Mouse (Mus musculus) liver, adult 2 months (tissue): Measurements from ENCODE around the gene Ifi27l2b. TPM values are rescaled to one million over a fixed set of nuclear protein-coding genes. Genes with fewer than 3 reads are reported as not detected.
A peak's percentile ranks its signal among the peaks of the same experiment; 100 is the strongest.
"Not testable (repeated sequence)": the region's sequence is repeated elsewhere in the genome, so short reads cannot be mapped to it uniquely, and the experiment has no call there.

Experiments used
- DNase-seq: peaks from one replicate; pipeline ENCODE4 v3.0.0-alpha.2; 2011; ENCODE audit warnings: low read depth, low spot score; ENCODE audit errors: extremely low read depth
- H3K27ac ChIP-seq: fragments of 200-500 bp; replicated peaks from 2 replicates; pipeline ENCODE4 v1.5.1; 2012; ENCODE audit warnings: low read depth, mild to moderate bottlenecking, control low read depth, inconsistent platforms, low read length; ENCODE audit not compliant: insufficient read depth
- H3K27me3 ChIP-seq: fragments of 200-500 bp; 2 replicates; pipeline ENCODE4 v1.6.1; 2012; ENCODE audit warnings: mild to moderate bottlenecking, moderate library complexity, low read length, inconsistent platforms; ENCODE audit not compliant: control insufficient read depth, insufficient read depth
- H3K36me3 ChIP-seq: fragments of 200-500 bp; 2 replicates; pipeline ENCODE4 v1.6.1; 2012; ENCODE audit warnings: low read length, inconsistent platforms; ENCODE audit not compliant: control insufficient read depth, insufficient read depth
- H3K4me1 ChIP-seq: fragments of 200-500 bp; 2 replicates; pipeline ENCODE4 v1.6.1; 2011; ENCODE audit warnings: low read length; ENCODE audit not compliant: control insufficient read depth, insufficient read depth
- H3K4me3 ChIP-seq: fragments of 200-500 bp; 2 replicates; pipeline ENCODE4 v1.5.1; 2011; ENCODE audit warnings: low read depth, mild to moderate bottlenecking, control low read depth, low read length, moderate library complexity; ENCODE audit not compliant: insufficient read depth
- H3K79me2 ChIP-seq: fragments of 200-500 bp; 2 replicates; pipeline ENCODE4 v1.6.1; 2012; ENCODE audit warnings: inconsistent platforms, mild to moderate bottlenecking, low read length, moderate library complexity; ENCODE audit not compliant: control insufficient read depth, insufficient read depth
- H3K9ac ChIP-seq: fragments of 200-500 bp; 2 replicates; pipeline ENCODE4 v1.6.1; 2012; ENCODE audit warnings: low read depth, mild to moderate bottlenecking, control low read depth, inconsistent platforms, low read length
- CTCF ChIP-seq: fragments of 200-500 bp; IDR thresholded peaks from 2 replicates; pipeline ENCODE4 v1.5.1; 2011; ENCODE audit warnings: low read depth, low read length, control low read depth
- POLR2A ChIP-seq: fragments of 200-500 bp; IDR thresholded peaks from 2 replicates; pipeline ENCODE4 v1.6.1; 2011; ENCODE audit warnings: low read length, control low read depth; ENCODE audit not compliant: insufficient read depth; ENCODE audit errors: extremely low read depth
- WGBS: fragments of 180-500 bp; shearing (Covaris S2); methylation state at CpG from one replicate; pipeline ENCODE4 v1.1.7; 2018; 5-methylcytosine and 5-hydroxymethylcytosine counted together
- polyA plus RNA-seq: library from polyadenylated mRNA; depleted of rRNA; stranded (reverse); fragments of >200 nt; gene quantifications from 2 replicates; pipeline ENCODE4 v1.2.3, GENCODE M21; 2012
- total RNA-seq: library from RNA; depleted of rRNA; stranded (reverse); fragments of >200 nt; gene quantifications from 2 replicates; pipeline ENCODE4 v1.2.3, GENCODE M21; 2014

The Ifi27l2b gene
- total and polyA plus RNA-seq, 2 experiments = 7.4 to 10.0 TPM

GRCm38 (mm10) chr12:103492767-103493166 lies 35.7 kb upstream of the Ifi27l2b start:
- Histone ChIP-seq H3K27me3 (no peaks in the 10 kb centered on the region), H3K36me3 (no peaks in the 10 kb centered on the region), H3K4me3 (no peak overlapping the region), H3K27ac (no peak overlapping the region), H3K4me1 (no peaks in the 10 kb centered on the region), H3K9ac (no peak overlapping the region), H3K79me2 (no peaks in the 10 kb centered on the region)
- peak; percentile 70 for DNase-seq
- TF ChIP-seq POLR2A (no peak), CTCF (peak; percentile 47)
- WGBS = 28% methylated on average over 5 of the region's 5 CpGs

GRCm38 (mm10) chr12:103491091-103491730 lies 34.2 kb upstream of the Ifi27l2b start:
- WGBS = 65% methylated on average over 3 of the region's 3 CpGs

GRCm38 (mm10) chr12:103487750-103488149 lies 30.7 kb upstream of the Ifi27l2b start:
- TF ChIP-seq CTCF (no peak), POLR2A (no peak)
- Histone ChIP-seq H3K9ac (no peak overlapping the region), H3K27me3 (no peaks in the 10 kb centered on the region), H3K36me3 (no peaks in the 10 kb centered on the region), H3K27ac (0 out of 2 replicates have a peak overlapping the region, but pooled peaks have one; percentile 7), H3K79me2 (no peaks in the 10 kb centered on the region), H3K4me3 (no peak overlapping the region), H3K4me1 (peaks cover 6% of the 10 kb centered on the region)
- 58% methylated on average over 2 of the region's 2 CpGs for WGBS
- peak; percentile 35 for DNase-seq

More at GRCm38 (mm10) chr12:103491091-103491730, 34.2 kb upstream of the Ifi27l2b start:
- Histone ChIP-seq H3K36me3 (no peaks in the 10 kb centered on the region), H3K4me1 (peaks cover 6% of the 10 kb centered on the region), H3K4me3 (no peak overlapping the region), H3K27ac (no peak overlapping the region), H3K9ac (no peak overlapping the region), H3K79me2 (no peaks in the 10 kb centered on the region), H3K27me3 (no peaks in the 10 kb centered on the region)
- DNase-seq = no peak
- no peak for TF ChIP-seq POLR2A
- TF ChIP-seq CTCF = no peak

GRCm38 (mm10) chr12:103487276-103487675 lies 30.3 kb upstream of the Ifi27l2b start:
- peak overlapping the region; percentile 7; the same call in 1 of the 2 replicates for H3K27ac ChIP-seq
- no peaks in the 10 kb centered on the region for H3K27me3 ChIP-seq
- no peak overlapping the region for H3K9ac ChIP-seq
- WGBS = 27% methylated on average over 4 of the region's 4 CpGs
- H3K79me2 ChIP-seq = no peaks in the 10 kb centered on the region
- H3K36me3 ChIP-seq = no peaks in the 10 kb centered on the region
- peaks cover 6% of the 10 kb centered on the region for H3K4me1 ChIP-seq
- TF ChIP-seq CTCF = no peak
- TF ChIP-seq POLR2A = no peak
- peak; percentile 83 for DNase-seq
- H3K4me3 ChIP-seq = no peak overlapping the region

- Histone ChIP-seq H3K36me3 (no peaks in the 10 kb centered on the region), H3K27me3 (no peaks in the 10 kb centered on the region), H3K27ac (no peak overlapping the region; the same call in 1 of the 2 replicates), H3K9ac (no peak overlapping the region), H3K4me1 (peaks cover 9% of the 10 kb centered on the region), H3K79me2 (no peaks in the 10 kb centered on the region), H3K4me3 (no peak overlapping the region)
- DNase-seq = peak; percentile 60
- 88% methylated on average over 1 of the region's 1 CpGs for WGBS
- TF ChIP-seq POLR2A = no peak
- TF ChIP-seq CTCF = no peak
These were observed 29.7 kb upstream of the Ifi27l2b start for GRCm38 (mm10) chr12:103486726-103487125.

- H3K36me3 ChIP-seq, H3K27ac ChIP-seq, H3K79me2 ChIP-seq, H3K9ac ChIP-seq, H3K4me3 ChIP-seq, H3K27me3 ChIP-seq: not testable (repeated sequence)
- 56% methylated on average over 9 of the region's 9 CpGs for WGBS
- peaks cover 12% of the 10 kb centered on the region for H3K4me1 ChIP-seq
- peak; percentile 82 for DNase-seq
These were observed 27.4 kb upstream of the Ifi27l2b start for GRCm38 (mm10) chr12:103484200-103484972.
